8 mouse cellular contexts compared by ENCODE assay signal in genomic region chr13:43199749-43200148, GRCm38 (mm10). TPM values are rescaled to one million over a fixed set of nuclear protein-coding genes. Genes with fewer than 3 reads are reported as not detected.
DNase-seq lines count a peak whose midpoint lies in the region; ATAC-seq and TF ChIP-seq lines count a peak whose summit lies in the region.

No protein-coding gene starts in this region.

- no peaks in the 10 kb centered on the region for H3K9me3 ChIP-seq in intestine, postnatal 0 days (ENCODE audit: control insufficient read depth)
- H3K9me3 ChIP-seq in intestine, embryonic 15.5 days: no peaks in the 10 kb centered on the region
- H3K9me3 ChIP-seq in MEL (replicated peaks; ENCODE audit: insufficient read depth, low read length): no peaks in the 10 kb centered on the region
- H3K9me3 ChIP-seq in limb, embryonic 10.5 days (replicated peaks): no peaks in the 10 kb centered on the region

- H3K4me2 ChIP-seq in intestine, postnatal 0 days (replicated peaks; ENCODE audit: low read depth): no peak overlapping the region
- H3K4me2 ChIP-seq in intestine, embryonic 15.5 days (replicated peaks): no peak overlapping the region

- peak; percentile 83 to 84 for DNase-seq in B cell, adult 2 months
- DNase-seq in MEL (ENCODE audit: low read depth, low spot score): peak; percentile 52
- peak; percentile 43 for DNase-seq in gastrocnemius, postnatal 14 days
- DNase-seq in retina, embryonic 14.5 days (ENCODE audit: low spot score): peak; percentile 41
- DNase-seq in left cerebral cortex, postnatal 4 days: no peak
- DNase-seq in limb, embryonic 10.5 days (ENCODE audit: low spot score): no peak

- ATAC-seq in intestine, postnatal 0 days: no peak
- no peak for ATAC-seq in intestine, embryonic 15.5 days

- H3K79me2 ChIP-seq in MEL (ENCODE audit: control insufficient read depth, insufficient read depth, low read length, poor library complexity): no peaks in the 10 kb centered on the region

- TF ChIP-seq CTCF in intestine, postnatal 0 days (IDR thresholded peaks at IDR 0.05; ENCODE audit: low read depth): peak; percentile 68
- TF ChIP-seq CTCF in MEL (IDR thresholded peaks at IDR 0.05 in 2 of 3, conservative IDR thresholded peaks at IDR 0.05 in 1 of 3; ENCODE audit: control insufficient read depth in 1 of 3, insufficient read depth in 1 of 3, low read depth in 2 of 3, low read length in 3 of 3, poor library complexity in 1 of 3, severe bottlenecking in 1 of 3): peak; percentile 66 to 82 (median 71)

- no peaks in the 10 kb centered on the region for H3K27me3 ChIP-seq in intestine, postnatal 0 days (replicated peaks; ENCODE audit: control insufficient read depth, insufficient read depth, low read length)
- H3K27me3 ChIP-seq in intestine, embryonic 15.5 days (replicated peaks): no peaks in the 10 kb centered on the region
- no peaks in the 10 kb centered on the region for H3K27me3 ChIP-seq in MEL (ENCODE audit: control insufficient read depth in 1 of 2, insufficient read depth in 2 of 2, low read length in 2 of 2)
- peaks cover 6% of the 10 kb centered on the region; the same call in 1 of the 2 replicates for H3K27me3 ChIP-seq in limb, embryonic 10.5 days (ENCODE audit: low read depth, poor library complexity, severe bottlenecking)

- H3K9ac ChIP-seq in intestine, postnatal 0 days (ENCODE audit: low read depth, low read length): no peak overlapping the region
- H3K9ac ChIP-seq in intestine, embryonic 15.5 days: no peak overlapping the region
- H3K9ac ChIP-seq in MEL (ENCODE audit: control insufficient read depth, low read depth, low read length, poor library complexity, severe bottlenecking): no peak overlapping the region

- 73% methylated on average over 5 of the region's 5 CpGs for WGBS in intestine, postnatal 0 days
- 65% methylated on average over 5 of the region's 5 CpGs for WGBS in intestine, embryonic 15.5 days
- WGBS in limb, embryonic 10.5 days: 74% methylated on average over 5 of the region's 5 CpGs

- H3K4me3 ChIP-seq in intestine, postnatal 0 days (ENCODE audit: low read depth, low read length): no peak overlapping the region
- H3K4me3 ChIP-seq in intestine, embryonic 15.5 days (replicated peaks): no peak overlapping the region
- no peak overlapping the region for H3K4me3 ChIP-seq in MEL (ENCODE audit: control insufficient read depth in 1 of 2, insufficient read depth in 1 of 2, low read depth in 2 of 2, low read length in 2 of 2)
- no peak overlapping the region for H3K4me3 ChIP-seq in limb, embryonic 10.5 days

- no peak overlapping the region for H3K27ac ChIP-seq in intestine, postnatal 0 days (ENCODE audit: low read depth, low read length)
- no peak overlapping the region for H3K27ac ChIP-seq in intestine, embryonic 15.5 days
- H3K27ac ChIP-seq in MEL (ENCODE audit: control insufficient read depth, low read depth, low read length): no peak overlapping the region
- H3K27ac ChIP-seq in limb, embryonic 10.5 days: no peak overlapping the region

- intact Hi-C loops in gastrocnemius, postnatal 14 days (cut with DNase I; ENCODE audit: low total_unique reads): no loop called here
- intact Hi-C loops in left cerebral cortex, postnatal 4 days (cut with DNase I): loop anchor here (2.0 kb wide), 1 partner anchor 103 kb away; no protein-coding TSS in a partner anchor

- TF ChIP-seq RAD21 in MEL (IDR thresholded peaks at IDR 0.05; ENCODE audit: low read depth, low read length): peak; percentile 55

- TF ChIP-seq POLR2A in MEL (IDR thresholded peaks at IDR 0.05; ENCODE audit: control insufficient read depth in 1 of 2, insufficient read depth in 1 of 2, low read depth in 1 of 2, low read length in 2 of 2, poor library complexity in 1 of 2): no peak

- no peak for TF ChIP-seq EP300 in MEL (IDR thresholded peaks at IDR 0.05; ENCODE audit: low read depth in 1 of 2, low read length in 2 of 2)

- H3K36me3 ChIP-seq in intestine, postnatal 0 days (ENCODE audit: control insufficient read depth, insufficient read depth): no peaks in the 10 kb centered on the region
- no peaks in the 10 kb centered on the region for H3K36me3 ChIP-seq in intestine, embryonic 15.5 days
- peaks cover 0 to 3% of the 10 kb centered on the region in 2 experiments; a peak in 2 of 4 replicates for H3K36me3 ChIP-seq in MEL (ENCODE audit: control insufficient read depth in 1 of 2, insufficient read depth in 2 of 2, low read length in 2 of 2)
- H3K36me3 ChIP-seq in limb, embryonic 10.5 days: no peaks in the 10 kb centered on the region

- no peaks in the 10 kb centered on the region for H3K4me1 ChIP-seq in intestine, postnatal 0 days (replicated peaks; ENCODE audit: control insufficient read depth, insufficient read depth, low read length)
- H3K4me1 ChIP-seq in intestine, embryonic 15.5 days (replicated peaks): 0 out of 2 replicates have a peak, but pooled peaks cover 2% of the 10 kb centered on the region
- H3K4me1 ChIP-seq in MEL (ENCODE audit: control insufficient read depth in 1 of 2, insufficient read depth in 2 of 2, low read length in 2 of 2): peaks cover 2 to 12% of the 10 kb centered on the region in 2 experiments; a peak in 3 of 4 replicates
- H3K4me1 ChIP-seq in limb, embryonic 10.5 days: no peaks in the 10 kb centered on the region; the same call in 1 of the 2 replicates

TF ChIP-seq in MEL, 35 proteins besides CTCF, POLR2A, EP300 and RAD21:
- TF ChIP-seq KAT2A (conservative IDR thresholded peaks at IDR 0.05; ENCODE audit: low read depth, low read length): no peak
- no peak for TF ChIP-seq MYB (IDR thresholded peaks at IDR 0.05; ENCODE audit: low read depth, low read length)
- TF ChIP-seq SMC3 (IDR thresholded peaks at IDR 0.05; ENCODE audit: low read depth, low read length): peak; percentile 71
- no peak for TF ChIP-seq USF2 (IDR thresholded peaks at IDR 0.05; ENCODE audit: borderline replicate concordance in 1 of 2, insufficient read depth in 1 of 2, low read depth in 1 of 2, low read length in 2 of 2)
- TF ChIP-seq ZC3H11A (IDR thresholded peaks at IDR 0.05; ENCODE audit: low read depth, low read length): peak; percentile 61
- TF ChIP-seq E2F4 (IDR thresholded peaks at IDR 0.05; ENCODE audit: borderline replicate concordance, low read depth, low read length): no peak
- TF ChIP-seq CHD1 (IDR thresholded peaks at IDR 0.05; ENCODE audit: low read depth, low read length): no peak
- no peak for TF ChIP-seq TCF12 (IDR thresholded peaks at IDR 0.05; ENCODE audit: low read depth, low read length)
- TF ChIP-seq MAX (IDR thresholded peaks at IDR 0.05; ENCODE audit: low read length): no peak
- no peak for TF ChIP-seq MXI1 (IDR thresholded peaks at IDR 0.05; ENCODE audit: low read depth, low read length)
- no peak for TF ChIP-seq MAZ (IDR thresholded peaks at IDR 0.05; ENCODE audit: low read depth, low read length)
- TF ChIP-seq CHD2 (IDR thresholded peaks at IDR 0.05; ENCODE audit: low read length): no peak
- TF ChIP-seq HCFC1 (IDR thresholded peaks at IDR 0.05; ENCODE audit: low read depth, low read length): no peak
- 0 out of 2 replicates have a peak, but pooled peaks have one; percentile 6 for TF ChIP-seq BHLHE40 (IDR thresholded peaks at IDR 0.05; ENCODE audit: borderline replicate concordance, low read depth, low read length)
- TF ChIP-seq TAL1 (IDR thresholded peaks at IDR 0.05; ENCODE audit: low read length): no peak
- TF ChIP-seq JUND (IDR thresholded peaks at IDR 0.05; ENCODE audit: low read depth, low read length): no peak
- no peak for TF ChIP-seq MYC (IDR thresholded peaks at IDR 0.05; ENCODE audit: low read depth, low read length)
- TF ChIP-seq ZKSCAN1 (IDR thresholded peaks at IDR 0.05; ENCODE audit: low read depth, low read length): no peak
- no peak for TF ChIP-seq UBTF (IDR thresholded peaks at IDR 0.05; ENCODE audit: borderline replicate concordance, insufficient read depth, low read depth, low read length)

RNA-seq across cellular contexts. Expression of gene Tbc1d7, which starts 28.4 kb away (rescaled TPM):
- 22.0 and 24.1 TPM in 2 replicates for polyA plus RNA-seq in intestine, postnatal 0 days (2015; fragmentation: Nextera tagmentation; extraction: Ambion mirVana)
- polyA plus RNA-seq in intestine, embryonic 15.5 days (2015; fragmentation: Nextera tagmentation; extraction: Ambion mirVana): 33.4 and 34.2 TPM in 2 replicates
- total RNA-seq in MEL (2012; rRNA removed): 11.6 and 12.0 TPM in 2 replicates
- 10 to 100 TPM in 1 of 2 experiments, not detected in 1; 29.4 TPM for polyA plus RNA-seq in MEL (2012; ENCODE audit: insufficient read depth in 1 of 2, insufficient read length in 2 of 2, low read depth in 1 of 2, low replicate concordance in 2 of 2, missing spikeins in 1 of 2)
- 10 to 100 TPM; 22.6 to 26.3 TPM for total RNA-seq in gastrocnemius, postnatal 14 days (2021)
- total RNA-seq in left cerebral cortex, postnatal 4 days (2021): 10 to 100 TPM; 34.5 to 37.3 TPM
- polyA plus RNA-seq in limb, embryonic 10.5 days (2016; fragmentation: Nextera tagmentation; extraction: Ambion mirVana): 63.5 and 67.6 TPM in 2 replicates

Comparison
In these comparisons a context has a peak if more than half of its experiments do, and no peak if none do; other contexts are left out.
1. DNase-seq: peak in B cell, adult 2 months (2 of 2), MEL (single experiment), gastrocnemius, postnatal 14 days (single experiment) and retina, embryonic 14.5 days (single experiment); none in left cerebral cortex, postnatal 4 days (single experiment) and limb, embryonic 10.5 days (single experiment).